Mouse (Mus musculus) cerebellum, adult 2 months (tissue): ENCODE measurements at regions not wholly inside any gene's neighbourhood (a gene's known extent, or its start where the extent isn't known, plus 50 kb on each side); places are given as distances from the start of the nearest gene placed in this dataset.

Experiments used
- DNase-seq, 2 experiments: peaks; one replicate each; pipeline ENCODE4 v3.0.0; 2021
- H3K27ac ChIP-seq: fragments of 200-500 bp; 2 replicates; pipeline ENCODE4 v1.5.1; 2012; ENCODE audit warnings: low read length, control low read depth, inconsistent platforms; ENCODE audit not compliant: insufficient read depth
- H3K27me3 ChIP-seq: fragments of 200-500 bp; 2 replicates; pipeline ENCODE4 v1.6.1; 2012; ENCODE audit warnings: inconsistent platforms, mild to moderate bottlenecking, low read length, moderate library complexity; ENCODE audit not compliant: control insufficient read depth, insufficient read depth
- H3K4me1 ChIP-seq: fragments of 200-500 bp; 2 replicates; pipeline ENCODE4 v1.6.1; 2011; ENCODE audit warnings: low read length; ENCODE audit not compliant: control insufficient read depth, insufficient read depth
- H3K4me3 ChIP-seq: fragments of 200-500 bp; replicated peaks from 2 replicates; pipeline ENCODE3; 2011; ENCODE audit warnings: mild to moderate bottlenecking, low read depth, low read length, control low read depth; ENCODE audit not compliant: insufficient read depth
- CTCF ChIP-seq: fragments of 200-500 bp; IDR thresholded peaks from 2 replicates; pipeline ENCODE4 v1.5.1; 2011; ENCODE audit warnings: low read depth, mild to moderate bottlenecking, control low read depth, low read length, moderate library complexity, borderline replicate concordance; ENCODE audit not compliant: insufficient read depth
- POLR2A ChIP-seq: fragments of 200-500 bp; IDR thresholded peaks from 2 replicates; pipeline ENCODE4 v1.6.1; 2011; ENCODE audit warnings: low read length, control low read depth, borderline replicate concordance; ENCODE audit not compliant: insufficient read depth
- WGBS: fragments of 180-500 bp; shearing (Covaris S2); methylation state at CpG from one replicate; pipeline ENCODE4 v1.1.7; 2018; 5-methylcytosine and 5-hydroxymethylcytosine counted together

GRCm38 (mm10) chr13:82187196-82187595 is 404.3 kb downstream of the Cetn3 start:
- Histone ChIP-seq H3K27ac (no peak overlapping the region), H3K4me1 (no peaks in the 10 kb centered on the region)

GRCm38 (mm10) chr13:82200739-82201138 is 417.9 kb downstream of the Cetn3 start:
- TF ChIP-seq POLR2A (no peak), CTCF (no peak)
- Histone ChIP-seq H3K27me3 (no peaks in the 10 kb centered on the region), H3K4me3 (no peak overlapping the region), H3K4me1 (no peaks in the 10 kb centered on the region), H3K27ac (no peak overlapping the region)
- DNase-seq = no peak
- WGBS = 16% methylated on average over 1 of the region's 1 CpGs

More at GRCm38 (mm10) chr13:82187196-82187595, 404.3 kb downstream of the Cetn3 start:
- TF ChIP-seq POLR2A (no peak), CTCF (no peak)
- Histone ChIP-seq H3K27me3 (no peaks in the 10 kb centered on the region), H3K4me3 (no peak overlapping the region)
- no peak for DNase-seq

GRCm38 (mm10) chr13:82225430-82225829 is 442.6 kb downstream of the Cetn3 start:
- Histone ChIP-seq H3K4me1 (no peaks in the 10 kb centered on the region), H3K27ac (no peak overlapping the region), H3K27me3 (no peaks in the 10 kb centered on the region), H3K4me3 (no peak overlapping the region)
- TF ChIP-seq CTCF = no peak
- no peak for TF ChIP-seq POLR2A
- no peak for DNase-seq

- Histone ChIP-seq H3K4me1 (no peaks in the 10 kb centered on the region), H3K27me3 (no peaks in the 10 kb centered on the region)
- 72% methylated on average over 2 of the region's 2 CpGs for WGBS
Observed at GRCm38 (mm10) chr13:82233901-82234300, 451.0 kb downstream of the Cetn3 start.

GRCm38 (mm10) chr13:82246231-82246630 is 463.4 kb downstream of the Cetn3 start:
- Histone ChIP-seq H3K27ac (no peak overlapping the region), H3K4me1 (no peaks in the 10 kb centered on the region), H3K27me3 (no peaks in the 10 kb centered on the region), H3K4me3 (no peak overlapping the region)
- DNase-seq = no peak
- 92% methylated on average over 1 of the region's 1 CpGs for WGBS
- TF ChIP-seq CTCF (no peak), POLR2A (no peak)

More at GRCm38 (mm10) chr13:82233901-82234300, 451.0 kb downstream of the Cetn3 start:
- Histone ChIP-seq H3K27ac (no peak overlapping the region), H3K4me3 (no peak overlapping the region)
- no peak for DNase-seq
- TF ChIP-seq CTCF = no peak
- no peak for TF ChIP-seq POLR2A

- H3K27me3 ChIP-seq = no peaks in the 10 kb centered on the region
- H3K27ac ChIP-seq = no peak overlapping the region
- WGBS = 87% methylated on average over 6 of the region's 6 CpGs
- no peaks in the 10 kb centered on the region for H3K4me1 ChIP-seq
- DNase-seq = no peak
- TF ChIP-seq POLR2A (no peak), CTCF (no peak)
- H3K4me3 ChIP-seq = no peak overlapping the region
Observed at GRCm38 (mm10) chr13:82250361-82250760, 467.5 kb downstream of the Cetn3 start.

- 95% methylated on average over 1 of the region's 1 CpGs for WGBS
- no peak for DNase-seq
- no peak for TF ChIP-seq POLR2A
- Histone ChIP-seq H3K27ac (no peak overlapping the region), H3K4me1 (no peaks in the 10 kb centered on the region), H3K27me3 (no peaks in the 10 kb centered on the region), H3K4me3 (no peak overlapping the region)
Observed at GRCm38 (mm10) chr13:82258491-82258935, 475.6 kb downstream of the Cetn3 start.

- TF ChIP-seq CTCF = no peak
- TF ChIP-seq POLR2A = no peak
- no peak overlapping the region for H3K4me3 ChIP-seq
- WGBS = 86% methylated on average over 2 of the region's 2 CpGs
- DNase-seq = no peak
- H3K4me1 ChIP-seq = no peaks in the 10 kb centered on the region
- H3K27me3 ChIP-seq = no peaks in the 10 kb centered on the region
- no peak overlapping the region for H3K27ac ChIP-seq
Observed at GRCm38 (mm10) chr13:82264236-82264635, 481.4 kb downstream of the Cetn3 start.
